Mouse (Mus musculus) MEL (cell line): ENCODE results near the gene Rex1bd.

ENCODE experiments used
- CHD1 ChIP-seq: IDR thresholded peaks from 2 replicates; pipeline ENCODE4 v1.6.1; 2012; ENCODE audit warnings: low read depth, mild to moderate bottlenecking, inconsistent platforms, low read length, improper control_type of control experiment
- CTCF ChIP-seq, 3 experiments: IDR thresholded peaks in 2 of 3; conservative IDR thresholded peaks in 1 of 3; 2 replicates each; pipeline ENCODE4 v1.5.1; 2011 to 2012; ENCODE audit warnings: low read length in 3 of 3, low read depth in 2 of 3, mild to moderate bottlenecking in 2 of 3, improper control_type of control experiment in 1 of 3, inconsistent platforms in 1 of 3, mixed read lengths in 1 of 3, moderate library complexity in 1 of 3; ENCODE audit not compliant: control insufficient read depth in 1 of 3, insufficient read depth in 1 of 3, poor library complexity in 1 of 3, severe bottlenecking in 1 of 3
- E2F4 ChIP-seq: IDR thresholded peaks from 2 replicates; pipeline ENCODE4 v1.6.1; 2011; ENCODE audit warnings: low read depth, low read length, improper control_type of control experiment, borderline replicate concordance
- GATA1 ChIP-seq: IDR thresholded peaks from 2 replicates; pipeline ENCODE4 v1.6.1; 2011; ENCODE audit warnings: low read depth, low read length, improper control_type of control experiment
- POLR2A ChIP-seq, 2 experiments: IDR thresholded peaks; 2 replicates each; pipeline ENCODE4 v1.6.1; 2011 to 2012; ENCODE audit warnings: low read length in 2 of 2, mild to moderate bottlenecking in 2 of 2, control low read depth in 1 of 2, improper control_type of control experiment in 1 of 2, low read depth in 1 of 2, moderate library complexity in 1 of 2; ENCODE audit not compliant: control insufficient read depth in 1 of 2, insufficient read depth in 1 of 2, poor library complexity in 1 of 2
- SIN3A ChIP-seq: IDR thresholded peaks from 2 replicates; pipeline ENCODE4 v1.6.1; 2012; ENCODE audit warnings: low read length, improper control_type of control experiment, inconsistent platforms
- TAL1 ChIP-seq: IDR thresholded peaks from 2 replicates; pipeline ENCODE4 v1.6.1; 2012; ENCODE audit warnings: mild to moderate bottlenecking, inconsistent platforms, low read length, moderate library complexity, mixed read lengths
- TBP ChIP-seq: IDR thresholded peaks from 2 replicates; pipeline ENCODE4 v1.8.0; 2011; ENCODE audit warnings: low read depth, low read length, improper control_type of control experiment
- TCF12 ChIP-seq: IDR thresholded peaks from 2 replicates; pipeline ENCODE4 v1.6.1; 2014; ENCODE audit warnings: low read depth, mild to moderate bottlenecking, inconsistent platforms, low read length, improper control_type of control experiment, moderate library complexity

DNA sequence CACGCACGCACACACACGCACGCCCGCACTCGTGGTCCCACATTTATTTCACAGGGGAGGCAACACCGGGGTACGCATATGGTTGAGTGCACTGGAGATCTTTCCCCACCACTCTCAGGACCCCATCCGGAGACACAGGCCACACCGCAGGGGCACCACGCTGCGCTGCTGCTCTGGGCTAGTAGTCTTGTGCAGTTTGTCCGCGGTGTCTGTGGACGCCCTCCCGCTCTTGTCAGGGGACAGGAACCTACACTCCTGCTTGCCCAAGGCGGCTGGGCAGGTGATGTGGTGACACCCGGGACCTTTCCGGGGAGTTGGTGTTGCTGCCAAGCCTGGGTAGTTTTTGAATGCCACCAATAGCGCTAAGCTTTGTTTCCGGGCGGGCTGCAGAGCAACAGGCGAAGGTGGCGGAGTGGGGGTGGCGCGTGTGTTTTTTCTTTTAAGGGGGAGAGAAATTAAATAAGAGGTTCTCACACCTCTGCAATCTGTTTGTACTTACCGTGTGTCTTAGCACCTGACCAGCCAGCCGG is 12.1 kb downstream of the Rex1bd start:
- TF ChIP-seq POLR2A (IDR thresholded peaks at IDR 0.05; ENCODE audit: control insufficient read depth in 1 of 2, insufficient read depth in 1 of 2, low read depth in 1 of 2, low read length in 2 of 2, poor library complexity in 1 of 2): no peak
- TF ChIP-seq CTCF (IDR thresholded peaks at IDR 0.05 in 2 of 3, conservative IDR thresholded peaks at IDR 0.05 in 1 of 3; ENCODE audit: control insufficient read depth in 1 of 3, insufficient read depth in 1 of 3, low read depth in 2 of 3, low read length in 3 of 3, poor library complexity in 1 of 3, severe bottlenecking in 1 of 3): no peak
- no peak for TF ChIP-seq E2F4
- TF ChIP-seq SIN3A: no peak
- no peak for TF ChIP-seq CHD1
- TF ChIP-seq TBP: no peak
- no peak for TF ChIP-seq GATA1
- TF ChIP-seq TCF12: no peak
- no peak for TF ChIP-seq TAL1
